Mouse (Mus musculus): ENCODE results near the gene Phox2b. TPM values are rescaled to one million over a fixed set of nuclear protein-coding genes. Genes with fewer than 3 reads are reported as not detected.

Phox2b gene
- polyA plus RNA-seq, 1 experiment: not detected

DNA sequence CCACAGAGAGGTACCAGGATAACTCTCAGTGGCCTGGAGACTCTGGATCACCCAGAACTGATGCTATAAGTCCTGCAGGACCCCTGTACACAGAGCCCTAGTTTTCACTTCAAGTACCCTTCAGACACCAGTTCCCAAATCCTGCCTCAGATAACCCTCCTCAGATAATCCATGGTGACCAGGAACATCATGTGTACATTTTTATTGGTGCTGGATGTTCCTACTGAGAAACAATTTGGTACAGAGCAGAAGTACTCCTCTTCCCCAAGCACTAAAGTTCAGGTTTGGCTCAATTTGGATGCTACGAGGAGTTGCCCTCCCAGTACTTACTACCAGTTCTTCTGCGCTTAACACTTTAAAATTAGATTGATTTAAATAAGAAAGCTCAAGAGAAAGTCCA is 5.1 kb downstream of the Phox2b start:
- no peak for DNase-seq (ENCODE audit: extremely low spot score in 1 of 2, low spot score in 1 of 2)

DNA sequence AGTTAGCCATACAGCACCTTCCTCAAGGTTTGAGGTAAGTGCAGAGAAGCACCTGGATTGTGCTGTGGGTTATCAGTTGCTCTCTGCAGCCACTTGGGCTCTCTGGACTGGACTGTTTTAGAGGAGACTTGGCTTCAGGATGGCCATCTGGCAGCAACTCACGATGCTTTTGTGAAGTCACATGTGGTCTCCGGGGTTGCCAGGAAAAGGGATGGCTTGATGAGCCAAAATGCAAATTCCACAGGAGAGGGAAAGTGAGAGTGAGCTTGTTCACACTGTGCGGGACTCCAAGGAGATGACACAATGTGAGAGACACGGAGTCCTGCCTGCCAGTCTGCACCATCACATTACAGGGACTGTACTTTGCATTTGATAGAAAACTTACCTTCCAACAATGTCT is 7.3 kb downstream of the Phox2b start:
- DNase-seq (ENCODE audit: extremely low spot score in 1 of 2, low spot score in 1 of 2): no peak

DNA sequence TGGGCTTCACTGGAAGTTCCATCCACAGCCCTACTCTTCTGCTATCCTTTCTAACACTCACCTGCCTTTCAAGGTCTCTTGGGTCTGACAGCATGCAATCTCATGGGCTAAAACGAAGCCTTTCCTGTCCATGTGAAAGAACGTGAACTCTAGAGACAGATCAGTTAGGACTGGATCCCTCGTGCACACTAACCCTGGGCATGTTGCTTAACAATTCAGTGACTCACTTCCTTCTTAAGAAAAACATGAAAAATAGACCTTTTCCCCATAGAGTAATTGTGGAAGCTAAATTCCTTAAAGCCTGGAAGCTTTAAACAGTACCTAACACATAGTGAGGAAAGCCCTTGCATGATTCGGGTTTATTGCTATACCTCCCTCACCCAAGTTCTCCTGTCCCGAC is 8.2 kb downstream of the Phox2b start:
- no peak for DNase-seq (ENCODE audit: extremely low spot score in 1 of 2, low spot score in 1 of 2)

DNA sequence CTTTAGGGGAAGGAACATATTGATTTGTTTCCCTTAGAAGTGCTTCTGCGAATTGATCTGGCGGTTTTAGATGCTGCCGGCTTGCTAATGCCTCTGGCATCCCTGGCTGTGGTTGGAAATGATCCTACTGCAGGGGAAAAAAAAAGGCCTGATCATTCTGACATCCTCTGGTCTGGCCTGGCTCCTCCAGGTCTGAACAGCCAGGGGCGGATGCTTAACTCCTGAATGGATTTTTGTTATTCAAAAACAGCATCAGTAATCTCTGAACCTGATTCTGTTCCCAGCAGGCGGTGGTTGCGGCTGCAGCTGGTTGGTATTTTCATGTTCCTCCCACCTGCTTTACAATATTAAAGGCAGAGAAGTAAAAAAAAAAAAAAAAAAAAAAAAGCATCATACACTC is 16.0 kb downstream of the Phox2b start:
- DNase-seq (ENCODE audit: extremely low spot score in 1 of 2, low spot score in 1 of 2): no peak

DNA sequence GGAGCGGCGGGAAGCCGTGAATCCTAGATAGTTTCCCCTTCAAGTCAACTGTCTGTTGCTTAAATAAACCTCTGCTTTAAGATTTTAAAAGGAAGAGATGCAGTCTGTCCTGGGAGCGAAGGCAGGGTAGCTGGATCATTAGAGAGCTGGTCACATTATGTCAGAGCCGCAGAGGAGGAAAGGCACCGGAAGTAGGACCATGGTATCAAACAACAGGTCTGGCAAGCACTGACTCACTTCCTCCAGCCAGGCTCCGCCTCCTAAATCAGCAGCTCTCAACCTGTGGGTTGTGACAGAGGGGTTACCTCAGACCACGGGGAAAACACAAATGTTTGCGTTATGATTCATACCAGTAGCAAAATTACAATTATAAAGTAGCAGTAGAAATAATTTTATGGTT is 35.5 kb downstream of the Phox2b start:
- DNase-seq (ENCODE audit: extremely low spot score in 1 of 2, low spot score in 1 of 2): no peak

DNA sequence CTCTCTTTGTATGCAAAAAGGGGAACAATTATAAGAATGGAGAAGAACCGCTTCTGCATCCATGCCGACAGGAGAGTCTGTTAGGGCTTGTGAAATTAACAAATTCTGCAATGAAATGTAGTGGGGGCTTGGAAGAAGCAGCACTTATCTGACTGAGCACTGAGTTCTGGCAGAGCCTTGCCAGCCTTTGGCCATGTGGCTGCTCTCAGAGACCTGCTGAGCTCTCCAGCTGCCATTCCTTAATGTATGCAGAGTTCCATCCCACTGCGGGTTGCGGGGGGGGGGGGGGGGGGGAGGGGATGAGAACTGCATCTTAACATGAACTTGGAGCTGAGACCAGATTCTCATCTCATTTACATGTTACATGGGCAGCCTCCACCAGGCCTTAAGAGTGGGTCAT is 38.6 kb downstream of the Phox2b start:
- no peak for DNase-seq (ENCODE audit: extremely low spot score in 1 of 2, low spot score in 1 of 2)

DNA sequence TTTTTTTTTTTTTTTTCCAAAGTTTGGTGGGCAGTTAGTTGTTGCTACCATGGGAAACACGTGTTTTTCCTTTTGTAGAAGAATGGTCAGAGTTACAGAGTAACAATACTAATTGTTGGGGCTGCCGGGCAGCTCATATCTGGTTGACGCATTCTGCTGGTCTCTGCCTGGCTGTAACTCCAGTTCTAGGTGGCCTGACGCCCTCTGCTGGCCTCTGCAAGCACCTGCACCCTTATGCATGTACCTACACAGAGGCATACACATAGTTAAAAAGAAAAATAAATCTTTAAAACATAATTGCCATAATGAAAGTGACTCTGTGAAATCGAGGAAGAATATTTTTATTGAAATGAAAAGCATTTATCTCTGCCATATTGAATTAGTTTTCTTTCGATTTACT is 41.3 kb downstream of the Phox2b start:
- DNase-seq (ENCODE audit: extremely low spot score in 1 of 2, low spot score in 1 of 2): no peak

DNA sequence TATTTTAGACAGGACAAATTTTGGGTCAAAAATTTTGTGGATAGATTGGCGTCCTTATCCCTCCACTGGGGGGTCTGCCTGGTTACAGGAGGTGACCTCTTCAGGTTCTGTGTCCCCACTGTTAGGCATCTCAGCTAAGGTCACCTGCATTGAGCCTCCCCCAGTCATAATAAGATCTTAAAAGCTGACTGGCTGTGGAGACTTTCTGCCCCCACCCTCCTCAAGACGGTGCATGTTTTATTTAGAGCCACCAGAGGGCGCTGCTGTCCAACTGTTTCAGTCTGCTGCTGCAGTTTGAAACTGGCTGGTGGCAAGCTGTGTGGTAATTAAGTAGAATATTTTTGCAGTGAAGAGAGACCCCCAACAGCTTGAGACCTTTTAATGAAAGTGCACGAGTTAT is 51.1 kb downstream of the Phox2b start:
- DNase-seq (ENCODE audit: extremely low spot score in 1 of 2, low spot score in 1 of 2): peak in 1 of 2 experiments; percentile 52

Other genes starting within 250 kb of the Phox2b start
- gene Tmem33, start 161.3 kb upstream of the Phox2b start, polyA plus RNA-seq (2012; rRNA removed): 49.0 and 58.1 TPM in 2 replicates
- gene Slc30a9, start 207.7 kb upstream of the Phox2b start, polyA plus RNA-seq (2012; rRNA removed): 118 and 126 TPM in 2 replicates